Comparison of ENCODE assay signal across 11 mouse cellular contexts in genomic region chr19:41734685-41735084, GRCm38 (mm10). TPM values are rescaled to one million over a fixed set of nuclear protein-coding genes. Genes with fewer than 3 reads are reported as not detected.
DNase-seq lines count a peak whose midpoint lies in the region; ATAC-seq lines count a peak whose summit lies in the region.
"Had no signal": no experiment of that assay in that cellular context is flagged by ENCODE, and none has a peak within 500 bp of the region (broad histone marks: within the 10 kb centered on the region; RNA-seq: fewer than 3 reads in every experiment).

No protein-coding gene starts in this region.

- H3K4me3 ChIP-seq in limb, embryonic 11.5 days (ENCODE audit: low read depth, low read length): no peak overlapping the region
- no peak overlapping the region for H3K4me3 ChIP-seq in limb, embryonic 10.5 days
- no peak overlapping the region for H3K4me3 ChIP-seq in forebrain, embryonic 12.5 days (replicated peaks)
- H3K4me3 ChIP-seq: heart, embryonic 10.5 days; liver, embryonic 13.5 days had no signal

- 7% methylated on average over 10 of the region's 10 CpGs for WGBS in limb, embryonic 11.5 days
- WGBS in limb, embryonic 10.5 days: 14% methylated on average over 10 of the region's 10 CpGs
- 4% methylated on average over 10 of the region's 10 CpGs for WGBS in forebrain, embryonic 12.5 days

- no peak overlapping the region for H3K27ac ChIP-seq in limb, embryonic 11.5 days (replicated peaks; ENCODE audit: low read depth, low read length)
- H3K27ac ChIP-seq in limb, embryonic 10.5 days: no peak overlapping the region
- H3K27ac ChIP-seq in forebrain, embryonic 12.5 days: peak overlapping the region; percentile 51
- H3K27ac ChIP-seq: heart, embryonic 10.5 days; liver, embryonic 13.5 days had no signal

- peak; percentile 58 for ATAC-seq in limb, embryonic 11.5 days (ENCODE audit: insufficient number of reproducible peaks, low FRiP score, low TSS enrichment, low read depth)
- ATAC-seq in forebrain, embryonic 12.5 days (ENCODE audit: low FRiP score): peak; percentile 70

- no peak overlapping the region for H3K9ac ChIP-seq in limb, embryonic 11.5 days (ENCODE audit: low read length)
- H3K9ac ChIP-seq in forebrain, embryonic 12.5 days: no peak overlapping the region
- H3K9ac ChIP-seq: liver, embryonic 13.5 days had no signal

- no peaks in the 10 kb centered on the region for H3K36me3 ChIP-seq in limb, embryonic 11.5 days (ENCODE audit: control insufficient read depth, insufficient read depth, low read length)
- no peaks in the 10 kb centered on the region for H3K36me3 ChIP-seq in limb, embryonic 10.5 days
- no peaks in the 10 kb centered on the region for H3K36me3 ChIP-seq in forebrain, embryonic 12.5 days (replicated peaks)
- H3K36me3 ChIP-seq: heart, embryonic 10.5 days; liver, embryonic 13.5 days had no signal

- H3K4me1 ChIP-seq in limb, embryonic 11.5 days (ENCODE audit: control insufficient read depth, insufficient read depth, low read length): peaks cover 11% of the 10 kb centered on the region
- H3K4me1 ChIP-seq in limb, embryonic 10.5 days: peaks cover 32% of the 10 kb centered on the region
- peaks cover 38% of the 10 kb centered on the region for H3K4me1 ChIP-seq in forebrain, embryonic 12.5 days

- H3K9me3 ChIP-seq in limb, embryonic 11.5 days (ENCODE audit: control insufficient read depth, low read length): peaks cover 2% of the 10 kb centered on the region; the same call in 1 of the 2 replicates
- H3K9me3 ChIP-seq in limb, embryonic 10.5 days (replicated peaks): no peaks in the 10 kb centered on the region
- H3K9me3 ChIP-seq in forebrain, embryonic 12.5 days: peaks cover 12% of the 10 kb centered on the region
- H3K9me3 ChIP-seq: heart, embryonic 10.5 days; liver, embryonic 13.5 days had no signal

- intact Hi-C loops in left cerebral cortex, postnatal 36 days (cut with DNase I): no loop called here
- intact Hi-C loops in heart, postnatal 14 days (cut with DNase I): no loop called here

- H3K4me2 ChIP-seq in limb, embryonic 11.5 days (ENCODE audit: low read depth, severe bottlenecking): no peak overlapping the region
- peak overlapping the region; percentile 5; the same call in 1 of the 2 replicates for H3K4me2 ChIP-seq in forebrain, embryonic 12.5 days
- H3K4me2 ChIP-seq: liver, embryonic 13.5 days had no signal

- DNase-seq in limb, embryonic 11.5 days (ENCODE audit: low spot score): peak; percentile 61
- DNase-seq in limb, embryonic 10.5 days (ENCODE audit: low spot score): no peak
- peak; percentile 44 to 50 for DNase-seq in left cerebral cortex, postnatal 36 days (ENCODE audit: low spot score in 2 of 2)
- DNase-seq in right cerebral cortex, postnatal 36 days (ENCODE audit: low spot score in 2 of 2): peak; percentile 47 to 55
- DNase-seq in heart, postnatal 14 days: no peak
- DNase-seq in thymus, postnatal 14 days: no peak
- no peak for DNase-seq in lung, adult 18-20 months
- DNase-seq: cerebellum, adult 11 months; liver, embryonic 13.5 days had no signal

- H3K27me3 ChIP-seq in limb, embryonic 11.5 days (ENCODE audit: control insufficient read depth, insufficient read depth, low read length): peaks cover 31% of the 10 kb centered on the region
- peaks cover 74% of the 10 kb centered on the region for H3K27me3 ChIP-seq in limb, embryonic 10.5 days (ENCODE audit: low read depth, poor library complexity, severe bottlenecking)
- peaks cover 62% of the 10 kb centered on the region for H3K27me3 ChIP-seq in forebrain, embryonic 12.5 days

RNA-seq across cellular contexts. Expression of gene Slit1, which starts 8.8 kb away (rescaled TPM):
- polyA plus RNA-seq in limb, embryonic 11.5 days (2014; fragmentation: Nextera tagmentation; extraction: Ambion mirVana): 1.0 and 1.1 TPM in 2 replicates
- polyA plus RNA-seq in limb, embryonic 10.5 days (2016; fragmentation: Nextera tagmentation; extraction: Ambion mirVana): 0.97 and 1.1 TPM in 2 replicates
- 11.0 and 14.0 TPM in 2 replicates for polyA plus RNA-seq in forebrain, embryonic 12.5 days (2016; fragmentation: Nextera tagmentation; extraction: Ambion mirVana)
- total RNA-seq in left cerebral cortex, postnatal 36 days (2021): 10 to 100 TPM; 47.8 to 59.1 TPM
- under 1 TPM; 0.07 to 0.12 TPM for total RNA-seq in heart, postnatal 14 days (2021)

Comparison
In these comparisons a context has a peak if more than half of its experiments do, and no peak if none do; other contexts are left out.
1. DNase-seq: peak in limb, embryonic 11.5 days (single experiment), left cerebral cortex, postnatal 36 days (2 of 2) and right cerebral cortex, postnatal 36 days (2 of 2); none in limb, embryonic 10.5 days (single experiment), heart, postnatal 14 days (0 of 2), thymus, postnatal 14 days (single experiment) and lung, adult 18-20 months (0 of 2).